10 mouse cellular contexts compared by ENCODE assay signal in genomic region chr19:12798404-12798803, GRCm38 (mm10). TPM values are rescaled to one million over a fixed set of nuclear protein-coding genes. Genes with fewer than 3 reads are reported as not detected.
A peak's percentile ranks its signal among the peaks of the same experiment; 100 is the strongest.
DNase-seq lines count a peak whose midpoint lies in the region.
"Had no signal": no experiment of that assay in that cellular context is flagged by ENCODE, and none has a peak within 500 bp of the region (broad histone marks: within the 10 kb centered on the region; RNA-seq: fewer than 3 reads in every experiment).

No protein-coding gene starts in this region.

- peak; percentile 33 for DNase-seq in layer of hippocampus, adult 9-11 months
- DNase-seq in layer of hippocampus, adult 18-20 months (ENCODE audit: low spot score in 2 of 2): no peak
- peak; percentile 63 for DNase-seq in T-cell, adult 2 months (ENCODE audit: low spot score)
- DNase-seq in thymus, postnatal 10 days (ENCODE audit: low spot score in 2 of 2): peak; percentile 17 to 44
- no peak for DNase-seq in embryo, embryonic 10.5 days (ENCODE audit: low spot score)
- no peak for DNase-seq in neural tube, embryonic 10.5 days (ENCODE audit: extremely low spot score, low spot score)

- H3K4me3 ChIP-seq in megakaryocyte, embryonic 14.5 days (replicated peaks): peak overlapping the region; percentile 79
- H3K4me3 ChIP-seq: embryonic facial prominence, embryonic 12.5 days; forebrain, embryonic 15.5 days; left cerebral cortex, adult 2 months had no signal

- no peaks in the 10 kb centered on the region for H3K36me3 ChIP-seq in megakaryocyte, embryonic 14.5 days (replicated peaks; ENCODE audit: low read length)
- H3K36me3 ChIP-seq: embryonic facial prominence, embryonic 12.5 days; forebrain, embryonic 15.5 days had no signal

- H3K9me3 ChIP-seq in megakaryocyte, embryonic 14.5 days: no peaks in the 10 kb centered on the region
- H3K9me3 ChIP-seq: embryonic facial prominence, embryonic 12.5 days; forebrain, embryonic 15.5 days had no signal

- H3K27me3 ChIP-seq in megakaryocyte, embryonic 14.5 days (replicated peaks): no peaks in the 10 kb centered on the region
- H3K27me3 ChIP-seq: embryonic facial prominence, embryonic 12.5 days; forebrain, embryonic 15.5 days had no signal

- peaks cover 24% of the 10 kb centered on the region for H3K4me1 ChIP-seq in megakaryocyte, embryonic 14.5 days
- H3K4me1 ChIP-seq: embryonic facial prominence, embryonic 12.5 days had no signal

RNA-seq across cellular contexts. Expression of gene Lpxn, which starts 2.4 kb away (rescaled TPM):
- total RNA-seq in layer of hippocampus, adult 18-20 months (2021): 1 to 10 TPM; 1.0 to 1.9 TPM
- 0.27 TPM in 1 of 2 replicates, not detected in the other for polyA plus RNA-seq in megakaryocyte, embryonic 14.5 days (2012; ENCODE audit: insufficient read depth, low replicate concordance)

RNA-seq across cellular contexts. Expression of gene Zfp91, which starts 2.5 kb away (rescaled TPM):
- 10 to 100 TPM; 84.6 to 90.8 TPM for total RNA-seq in layer of hippocampus, adult 18-20 months (2021)
- polyA plus RNA-seq in megakaryocyte, embryonic 14.5 days (2012; ENCODE audit: insufficient read depth, low replicate concordance): 16.1 and 19.5 TPM in 2 replicates

RNA-seq across cellular contexts. Expression of gene Cntf, which starts 33.0 kb away (rescaled TPM):
- total RNA-seq in layer of hippocampus, adult 18-20 months (2021): 1 to 10 TPM; 2.7 to 3.1 TPM
- not detected in 2 replicates for polyA plus RNA-seq in megakaryocyte, embryonic 14.5 days (2012; ENCODE audit: insufficient read depth, low replicate concordance)

RNA-seq across cellular contexts. Expression of gene Gm5244, which starts 48.1 kb away (rescaled TPM):
- not detected for total RNA-seq in layer of hippocampus, adult 18-20 months (2021)
- polyA plus RNA-seq in megakaryocyte, embryonic 14.5 days (2012; ENCODE audit: insufficient read depth, low replicate concordance): not detected in 2 replicates
- total RNA-seq: left cerebral cortex, adult 2 months had no signal
- polyA plus RNA-seq: embryonic facial prominence, embryonic 12.5 days; forebrain, embryonic 15.5 days had no signal

RNA-seq across cellular contexts. Expression of gene Olfr1444, which starts 58.7 kb away (rescaled TPM):
- total RNA-seq in layer of hippocampus, adult 18-20 months (2021): not detected
- polyA plus RNA-seq in megakaryocyte, embryonic 14.5 days (2012; ENCODE audit: insufficient read depth, low replicate concordance): not detected in 2 replicates
- total RNA-seq: left cerebral cortex, adult 2 months had no signal
- polyA plus RNA-seq: embryonic facial prominence, embryonic 12.5 days; forebrain, embryonic 15.5 days had no signal

Comparison
In these comparisons a context has a peak if more than half of its experiments do, and no peak if none do; other contexts are left out.
1. DNase-seq: peak in layer of hippocampus, adult 9-11 months (single experiment), T-cell, adult 2 months (single experiment) and thymus, postnatal 10 days (2 of 2); none in layer of hippocampus, adult 18-20 months (0 of 2), embryo, embryonic 10.5 days (single experiment) and neural tube, embryonic 10.5 days (single experiment).